Comparison of ENCODE assay signal across 8 mouse cellular contexts in genomic region chr19:54114588-54115317, GRCm38 (mm10).
DNase-seq lines count a peak whose midpoint lies in the region; ATAC-seq lines count a peak whose summit lies in the region.

No protein-coding gene starts in this region.

- 8% methylated on average over 22 of the region's 22 CpGs for WGBS in forebrain, embryonic 10.5 days
- WGBS in lung, embryonic 16.5 days, result 10% methylated on average over 22 of the region's 22 CpGs

- no peaks in the 10 kb centered on the region for H3K9me3 ChIP-seq in forebrain, embryonic 10.5 days
- no peaks in the 10 kb centered on the region for H3K9me3 ChIP-seq in lung, embryonic 16.5 days (ENCODE audit: control insufficient read depth, low read length)

- peaks cover 32% of the 10 kb centered on the region for H3K27me3 ChIP-seq in forebrain, embryonic 10.5 days (ENCODE audit: poor library complexity, severe bottlenecking)
- H3K27me3 ChIP-seq in lung, embryonic 16.5 days (ENCODE audit: control insufficient read depth, insufficient read depth, low read depth, low read length), result no peaks in the 10 kb centered on the region

- H3K36me3 ChIP-seq in forebrain, embryonic 10.5 days (replicated peaks), result no peaks in the 10 kb centered on the region
- no peaks in the 10 kb centered on the region for H3K36me3 ChIP-seq in lung, embryonic 16.5 days (ENCODE audit: control insufficient read depth, insufficient read depth, low read length)

- peak overlapping the region; percentile 59 for H3K9ac ChIP-seq in lung, embryonic 16.5 days (ENCODE audit: low read length)

- intact Hi-C loops in heart, postnatal 14 days (cut with DNase I), result no loop called here

- peak; percentile 16 for DNase-seq in MN1 (ENCODE audit: low spot score)
- DNase-seq in c-Kit-positive CD71-negative TER-119-negative erythroid progenitor cells, embryonic 14.5 days (ENCODE audit: low read depth), result peak; percentile 20
- DNase-seq in forebrain, embryonic 10.5 days (ENCODE audit: extremely low spot score, low spot score), result peak; percentile 46
- peak; percentile 40 to 52 for DNase-seq in heart, postnatal 14 days
- DNase-seq in kidney, postnatal 4 days, result peak; percentile 70 to 76
- DNase-seq in urinary bladder, postnatal 25 days (ENCODE audit: low spot score), result peak; percentile 37

- peak overlapping the region; percentile 55 for H3K4me3 ChIP-seq in forebrain, embryonic 10.5 days
- H3K4me3 ChIP-seq in lung, embryonic 16.5 days (ENCODE audit: low read length), result peak overlapping the region; percentile 67

- H3K27ac ChIP-seq in forebrain, embryonic 10.5 days, result no peak overlapping the region
- H3K27ac ChIP-seq in lung, embryonic 16.5 days (ENCODE audit: low read length), result no peak overlapping the region

- H3K4me1 ChIP-seq in forebrain, embryonic 10.5 days, result peaks cover 12% of the 10 kb centered on the region
- H3K4me1 ChIP-seq in lung, embryonic 16.5 days (replicated peaks; ENCODE audit: control insufficient read depth, insufficient read depth, low read length), result 0 out of 2 replicates have a peak, but pooled peaks cover 4% of the 10 kb centered on the region

- H3K4me2 ChIP-seq in lung, embryonic 16.5 days (ENCODE audit: low read depth, low read length), result peak overlapping the region; percentile 57

- peak; percentile 86 for ATAC-seq in lung, embryonic 16.5 days (ENCODE audit: low read depth)
- peak; percentile 21; the same call in 1 of the 2 replicates for ATAC-seq in neutrophil, adult 5-6 weeks (ENCODE audit: extremely low read depth, insufficient number of reproducible peaks, low FRiP score, poor library complexity, severe bottlenecking)

Comparison
In these comparisons a context has a peak if more than half of its experiments do, and no peak if none do; other contexts are left out.
1. DNase-seq: peak in every context shown above with its lines; median percentile 73 in kidney, postnatal 4 days; 46 in forebrain, embryonic 10.5 days; 46 in heart, postnatal 14 days; 37 in urinary bladder, postnatal 25 days; 20 in c-Kit-positive CD71-negative TER-119-negative erythroid progenitor cells, embryonic 14.5 days; 16 in MN1.